Mouse (Mus musculus): ENCODE measurements around the gene Lcat. TPM values are rescaled to one million over a fixed set of nuclear protein-coding genes. Genes with fewer than 3 reads are reported as not detected.

Gene Lcat
- polyA plus RNA-seq, 1 experiment from 2014 or later: 0.56 TPM

GRCm38 (mm10) chr8:105900941-105901616, 42.1 kb downstream of the Lcat start:
- H3K27ac ChIP-seq: peak overlapping the region; percentile 86
- H3K27me3 ChIP-seq: no peaks in the 10 kb centered on the region
- no peak for ATAC-seq (ENCODE audit: low FRiP score)
- 39% methylated on average over 16 of the region's 16 CpGs for WGBS
- H3K9me3 ChIP-seq: no peaks in the 10 kb centered on the region
- H3K4me3 ChIP-seq (replicated peaks): peak overlapping the region; percentile 92
- H3K4me2 ChIP-seq: peak overlapping the region; percentile 91
- H3K4me1 ChIP-seq: peaks cover 10% of the 10 kb centered on the region
- H3K9ac ChIP-seq: peak overlapping the region; percentile 95
- H3K36me3 ChIP-seq (replicated peaks): no peaks in the 10 kb centered on the region

GRCm38 (mm10) chr8:105900180-105900940, 42.8 kb downstream of the Lcat start, which contains the start of gene Pskh1:
Pskh1 (plus strand) TSS chr8:105900441.
- ATAC-seq (ENCODE audit: low FRiP score): peak; percentile 95
- under 1% methylated on average over 68 of the region's 68 CpGs for WGBS
- no peaks in the 10 kb centered on the region for H3K9me3 ChIP-seq
- peak within 1 kb of the TSS; percentile 86 for H3K27ac ChIP-seq
- H3K36me3 ChIP-seq (replicated peaks): no peaks in the 10 kb centered on the region
- peaks cover 10% of the 10 kb centered on the region for H3K4me1 ChIP-seq
- H3K27me3 ChIP-seq: no peaks in the 10 kb centered on the region
- peak within 1 kb of the TSS; percentile 95 for H3K9ac ChIP-seq
- H3K4me2 ChIP-seq: peak within 1 kb of the TSS; percentile 91
- peak within 1 kb of the TSS; percentile 92 for H3K4me3 ChIP-seq (replicated peaks)

- no peak overlapping the region for H3K9ac ChIP-seq
- ATAC-seq (ENCODE audit: low FRiP score): no peak
- 80% methylated on average over 9 of the region's 9 CpGs for WGBS
Measured at GRCm38 (mm10) chr8:105897801-105898480, 45.2 kb downstream of the Lcat start.

GRCm38 (mm10) chr8:105893339-105893738, 49.8 kb downstream of the Lcat start, which contains the start of gene Nrn1l:
Nrn1l (plus strand) TSS chr8:105893567.
- Histone ChIP-seq H3K27ac (peak within 1 kb of the TSS; percentile 51; the same call in 1 of the 2 replicates), H3K4me3 (replicated peaks) (no peak within 1 kb of the TSS), H3K27me3 (no peaks in the 10 kb centered on the region), H3K9ac (peak within 1 kb of the TSS; percentile 43; the same call in 1 of the 2 replicates), H3K36me3 (replicated peaks) (peaks cover 54% of the 10 kb centered on the region), H3K4me1 (peaks cover 10% of the 10 kb centered on the region), H3K4me2 (peak within 1 kb of the TSS; percentile 20; the same call in 1 of the 2 replicates), H3K9me3 (no peaks in the 10 kb centered on the region)
- ATAC-seq (ENCODE audit: low FRiP score): peak; percentile 96
- WGBS: 3% methylated on average over 11 of the region's 11 CpGs

More at GRCm38 (mm10) chr8:105897801-105898480, 45.2 kb downstream of the Lcat start:
- Histone ChIP-seq H3K4me2 (no peak overlapping the region), H3K27ac (no peak overlapping the region), H3K27me3 (no peaks in the 10 kb centered on the region), H3K4me1 (peaks cover 20% of the 10 kb centered on the region), H3K4me3 (replicated peaks) (no peak overlapping the region), H3K9me3 (no peaks in the 10 kb centered on the region), H3K36me3 (replicated peaks) (peaks cover 10% of the 10 kb centered on the region; the same call in 1 of the 2 replicates)

GRCm38 (mm10) chr8:105892432-105892831, 50.8 kb downstream of the Lcat start:
- no peak overlapping the region for H3K27ac ChIP-seq
- H3K4me3 ChIP-seq (replicated peaks): no peak overlapping the region
- ATAC-seq (ENCODE audit: low FRiP score): 0 out of 2 replicates have a peak, but pooled peaks have one; percentile 45
- H3K27me3 ChIP-seq: no peaks in the 10 kb centered on the region
- H3K9ac ChIP-seq: no peak overlapping the region
- H3K4me1 ChIP-seq: peaks cover 10% of the 10 kb centered on the region
- 91% methylated on average over 6 of the region's 6 CpGs for WGBS
- no peaks in the 10 kb centered on the region for H3K9me3 ChIP-seq
- H3K36me3 ChIP-seq (replicated peaks): peaks cover 64% of the 10 kb centered on the region
- H3K4me2 ChIP-seq: no peak overlapping the region

- Histone ChIP-seq H3K36me3 (replicated peaks) (peaks cover 79% of the 10 kb centered on the region), H3K9me3 (no peaks in the 10 kb centered on the region), H3K27me3 (no peaks in the 10 kb centered on the region), H3K4me1 (peaks cover 10% of the 10 kb centered on the region), H3K9ac (no peak overlapping the region), H3K4me2 (no peak overlapping the region), H3K27ac (no peak overlapping the region), H3K4me3 (replicated peaks) (no peak overlapping the region)
- ATAC-seq (ENCODE audit: low FRiP score): no peak
- WGBS: 91% methylated on average over 6 of the region's 6 CpGs
Measured at GRCm38 (mm10) chr8:105890870-105891269, 52.3 kb downstream of the Lcat start.

GRCm38 (mm10) chr8:105889756-105890465, 53.3 kb downstream of the Lcat start:
- Histone ChIP-seq H3K4me3 (replicated peaks) (no peak overlapping the region), H3K4me2 (no peak overlapping the region), H3K36me3 (replicated peaks) (peaks cover 87% of the 10 kb centered on the region), H3K27ac (no peak overlapping the region), H3K4me1 (peaks cover 10% of the 10 kb centered on the region), H3K9ac (no peak overlapping the region), H3K27me3 (no peaks in the 10 kb centered on the region), H3K9me3 (no peaks in the 10 kb centered on the region)
- ATAC-seq (ENCODE audit: low FRiP score): no peak
- 95% methylated on average over 12 of the region's 12 CpGs for WGBS

Small RNA genes within 50 kb of the gene (microRNA-seq; reads per million reads assigned to microRNA genes)
- gene Mir7074: not detected

Other genes with a start within 250 kb of the Lcat start
- 83.0 and 88.7 TPM in 2 replicates for gene Acd, start 242.3 kb downstream of the Lcat start, polyA plus RNA-seq (2016; fragmentation: Nextera tagmentation; extraction: Ambion mirVana)
- gene Pard6a, start 242.2 kb downstream of the Lcat start, polyA plus RNA-seq (2016; fragmentation: Nextera tagmentation; extraction: Ambion mirVana): 28.9 and 32.5 TPM in 2 replicates
- 0.27 and 0.32 TPM in 2 replicates for gene 4933405L10Rik, start 235.7 kb downstream of the Lcat start, polyA plus RNA-seq (2016; fragmentation: Nextera tagmentation; extraction: Ambion mirVana)
- 35.7 and 37.0 TPM in 2 replicates for gene Enkd1, start 235.2 kb downstream of the Lcat start, polyA plus RNA-seq (2016; fragmentation: Nextera tagmentation; extraction: Ambion mirVana)
- gene Gfod2, start 184.7 kb downstream of the Lcat start, polyA plus RNA-seq (2016; fragmentation: Nextera tagmentation; extraction: Ambion mirVana): 57.1 and 57.4 TPM in 2 replicates
- 14.5 and 14.6 TPM in 2 replicates for gene Ranbp10, start 116.0 kb downstream of the Lcat start, polyA plus RNA-seq (2016; fragmentation: Nextera tagmentation; extraction: Ambion mirVana)
- gene Tsnaxip1, start 115.7 kb downstream of the Lcat start, polyA plus RNA-seq (2016; fragmentation: Nextera tagmentation; extraction: Ambion mirVana): 0.12 and 0.51 TPM in 2 replicates
- 67.1 and 70.7 TPM in 2 replicates for gene Cenpt, start 90.1 kb downstream of the Lcat start, polyA plus RNA-seq (2016; fragmentation: Nextera tagmentation; extraction: Ambion mirVana)
- 80.4 and 81.9 TPM in 2 replicates for gene Thap11, start 88.2 kb downstream of the Lcat start, polyA plus RNA-seq (2016; fragmentation: Nextera tagmentation; extraction: Ambion mirVana)
- 275 and 317 TPM in 2 replicates for gene Nutf2, start 82.8 kb downstream of the Lcat start, polyA plus RNA-seq (2016; fragmentation: Nextera tagmentation; extraction: Ambion mirVana)
- 67.4 and 72.2 TPM in 2 replicates for gene Edc4, start 62.5 kb downstream of the Lcat start, polyA plus RNA-seq (2016; fragmentation: Nextera tagmentation; extraction: Ambion mirVana)
- gene Nrn1l, start 49.8 kb downstream of the Lcat start, polyA plus RNA-seq (2016; fragmentation: Nextera tagmentation; extraction: Ambion mirVana): 0.70 TPM in 1 of 2 replicates, not detected in the other
- 18.0 and 18.3 TPM in 2 replicates for gene Pskh1, start 42.9 kb downstream of the Lcat start, polyA plus RNA-seq (2016; fragmentation: Nextera tagmentation; extraction: Ambion mirVana)
- 2.4 and 3.0 TPM in 2 replicates for gene Ctrl, start 9.5 kb downstream of the Lcat start, polyA plus RNA-seq (2016; fragmentation: Nextera tagmentation; extraction: Ambion mirVana)
- 18.9 and 22.8 TPM in 2 replicates for gene Psmb10, start 4.9 kb downstream of the Lcat start, polyA plus RNA-seq (2016; fragmentation: Nextera tagmentation; extraction: Ambion mirVana)
- 12.0 and 13.0 TPM in 2 replicates for gene Slc12a4, start 22.7 kb upstream of the Lcat start, polyA plus RNA-seq (2016; fragmentation: Nextera tagmentation; extraction: Ambion mirVana)
- not detected in 2 replicates for gene Dpep3, start 36.0 kb upstream of the Lcat start, polyA plus RNA-seq (2016; fragmentation: Nextera tagmentation; extraction: Ambion mirVana)
- 15.4 and 18.4 TPM in 2 replicates for gene Dus2, start 48.0 kb upstream of the Lcat start, polyA plus RNA-seq (2016; fragmentation: Nextera tagmentation; extraction: Ambion mirVana)
- gene Dpep2nb, start 62.6 kb upstream of the Lcat start, polyA plus RNA-seq (2016; fragmentation: Nextera tagmentation; extraction: Ambion mirVana): not detected in 2 replicates
- gene Ddx28, start 68.5 kb upstream of the Lcat start, polyA plus RNA-seq (2016; fragmentation: Nextera tagmentation; extraction: Ambion mirVana): 19.5 and 20.1 TPM in 2 replicates
- gene Nfatc3, start 115.5 kb upstream of the Lcat start, polyA plus RNA-seq (2016; fragmentation: Nextera tagmentation; extraction: Ambion mirVana): 4.9 and 6.6 TPM in 2 replicates
- gene Esrp2, start 193.6 kb upstream of the Lcat start, polyA plus RNA-seq (2016; fragmentation: Nextera tagmentation; extraction: Ambion mirVana): 1.9 TPM in 2 replicates
- 13.8 and 15.8 TPM in 2 replicates for gene Pla2g15, start 207.0 kb upstream of the Lcat start, polyA plus RNA-seq (2016; fragmentation: Nextera tagmentation; extraction: Ambion mirVana)
- gene Slc7a6, start 225.5 kb upstream of the Lcat start, polyA plus RNA-seq (2016; fragmentation: Nextera tagmentation; extraction: Ambion mirVana): 72.9 and 79.8 TPM in 2 replicates